Mouse (Mus musculus): ENCODE data around the gene Atp6v0e.

DNA sequence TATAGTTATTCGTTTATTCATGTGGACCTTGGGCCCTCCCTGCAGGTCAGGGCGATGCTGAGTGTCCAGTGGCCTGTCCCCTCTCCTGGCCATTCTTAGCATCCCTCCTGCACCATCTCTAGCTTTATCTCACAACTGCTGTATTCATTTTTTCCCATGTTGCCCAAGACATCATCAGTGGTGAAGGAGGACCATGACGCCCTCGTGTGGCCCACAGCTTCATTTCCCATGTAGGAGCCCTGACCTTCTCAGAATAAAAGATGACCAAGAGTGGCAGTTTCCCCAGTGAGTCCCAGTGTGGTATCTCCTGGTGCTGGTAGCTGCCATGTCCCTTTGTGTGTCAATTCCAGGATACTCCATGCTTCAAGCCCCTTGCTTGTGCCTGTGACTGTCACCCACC, 13.5 kb upstream of the Atp6v0e start:
- TF ChIP-seq POLR2A (IDR thresholded peaks at IDR 0.05; ENCODE audit: borderline replicate concordance, insufficient read depth, low read length), result no peak
- TF ChIP-seq CTCF (IDR thresholded peaks at IDR 0.05; ENCODE audit: borderline replicate concordance, insufficient read depth, low read depth, low read length), result peak; percentile 59; the same call in 1 of the 2 replicates

Measured in cerebellum, adult 2 months (tissue).